Mouse (Mus musculus) hindbrain, embryonic 12.5 days (tissue): ENCODE measurements around the gene Mfsd2a. TPM values are rescaled to one million over a fixed set of nuclear protein-coding genes. Genes with fewer than 3 reads are reported as not detected.

ENCODE experiments used
- ATAC-seq: fragments of 200-750 bp; cut with Nextera tagmentation; 2 replicates; pipeline ENCODE4 v1.8.0; 2017; ENCODE audit warnings: moderate TSS enrichment; ENCODE audit not compliant: low FRiP score
- H3K27ac ChIP-seq: fragments of 300-500 bp; sonication (generic); 2 replicates; pipeline ENCODE4 v1.5.1; 2016; ENCODE audit warnings: mild to moderate bottlenecking
- H3K27me3 ChIP-seq: fragments of 300-500 bp; sonication (generic); 2 replicates; pipeline ENCODE4 v1.6.1; 2016; ENCODE audit warnings: mild to moderate bottlenecking
- H3K36me3 ChIP-seq: fragments of 300-500 bp; sonication (generic); 2 replicates; pipeline ENCODE4 v1.6.1; 2016; ENCODE audit warnings: mild to moderate bottlenecking
- H3K4me1 ChIP-seq: fragments of 300-500 bp; sonication (generic); 2 replicates; pipeline ENCODE4 v1.6.1; 2016
- H3K4me2 ChIP-seq: fragments of 300-500 bp; sonication (generic); replicated peaks from 2 replicates; pipeline ENCODE4 v1.6.1; 2016; ENCODE audit warnings: mild to moderate bottlenecking
- H3K4me3 ChIP-seq: fragments of 300-500 bp; sonication (generic); 2 replicates; pipeline ENCODE4 v1.5.1; 2016; ENCODE audit warnings: mild to moderate bottlenecking
- H3K9ac ChIP-seq: fragments of 300-500 bp; sonication (generic); 2 replicates; pipeline ENCODE4 v1.6.1; 2016; ENCODE audit warnings: mild to moderate bottlenecking, moderate library complexity
- H3K9me3 ChIP-seq: fragments of 300-500 bp; sonication (generic); replicated peaks from 2 replicates; pipeline ENCODE4 v1.6.1; 2016; ENCODE audit warnings: mild to moderate bottlenecking
- WGBS: fragments of 180-500 bp; shearing (Covaris S2); methylation state at CpG from one replicate; pipeline ENCODE4 v1.1.7; 2016; 5-methylcytosine and 5-hydroxymethylcytosine counted together
- polyA plus RNA-seq: library from polyadenylated mRNA; unstranded; fragments of >200 nt; fragmentation: Nextera tagmentation; extraction: Ambion mirVana; gene quantifications from 2 replicates; pipeline ENCODE4 v1.2.1, GENCODE M21; 2016

Mfsd2a gene
- polyA plus RNA-seq, 1 experiment from 2014 or later = 28.7 TPM

GRCm38 (mm10) chr4:122923392-122924344, 37.3 kb downstream of the Mfsd2a start:
- WGBS = 90% methylated on average over 15 of the region's 15 CpGs
- no peak for ATAC-seq
- no peak overlapping the region for H3K9ac ChIP-seq
- H3K4me3 ChIP-seq = no peak overlapping the region
- H3K4me1 ChIP-seq = no peaks in the 10 kb centered on the region
- no peaks in the 10 kb centered on the region for H3K36me3 ChIP-seq
- H3K27ac ChIP-seq = no peak overlapping the region
- H3K27me3 ChIP-seq = no peaks in the 10 kb centered on the region
- no peaks in the 10 kb centered on the region for H3K9me3 ChIP-seq
- H3K4me2 ChIP-seq = no peak overlapping the region

- Histone ChIP-seq H3K36me3 (no peaks in the 10 kb centered on the region), H3K4me3 (no peak overlapping the region), H3K27me3 (no peaks in the 10 kb centered on the region), H3K27ac (no peak overlapping the region), H3K4me2 (no peak overlapping the region), H3K9ac (no peak overlapping the region), H3K9me3 (no peaks in the 10 kb centered on the region), H3K4me1 (no peaks in the 10 kb centered on the region)
- 27% methylated on average over 1 of the region's 1 CpGs for WGBS
- no peak for ATAC-seq
Observed at GRCm38 (mm10) chr4:122922841-122923240, 38.1 kb downstream of the Mfsd2a start.

GRCm38 (mm10) chr4:122915985-122916384, 45.0 kb downstream of the Mfsd2a start:
- Histone ChIP-seq H3K27me3 (no peaks in the 10 kb centered on the region), H3K4me1 (no peaks in the 10 kb centered on the region), H3K9me3 (0 out of 2 replicates have a peak, but pooled peaks cover 5% of the 10 kb centered on the region), H3K27ac (no peak overlapping the region), H3K9ac (no peak overlapping the region), H3K36me3 (no peaks in the 10 kb centered on the region), H3K4me3 (no peak overlapping the region), H3K4me2 (no peak overlapping the region)
- WGBS = 92% methylated on average over 4 of the region's 4 CpGs
- no peak for ATAC-seq

GRCm38 (mm10) chr4:122914186-122914585, 46.8 kb downstream of the Mfsd2a start:
- Histone ChIP-seq H3K4me3 (no peak overlapping the region), H3K27me3 (no peaks in the 10 kb centered on the region), H3K9ac (no peak overlapping the region), H3K4me2 (no peak overlapping the region), H3K9me3 (0 out of 2 replicates have a peak, but pooled peaks cover 5% of the 10 kb centered on the region), H3K36me3 (no peaks in the 10 kb centered on the region), H3K27ac (no peak overlapping the region), H3K4me1 (0 out of 2 replicates have a peak, but pooled peaks cover 5% of the 10 kb centered on the region)
- no peak for ATAC-seq
- WGBS = 84% methylated on average over 7 of the region's 7 CpGs

- 72% methylated on average over 5 of the region's 5 CpGs for WGBS
- Histone ChIP-seq H3K36me3 (no peaks in the 10 kb centered on the region), H3K4me3 (no peak overlapping the region), H3K9me3 (0 out of 2 replicates have a peak, but pooled peaks cover 5% of the 10 kb centered on the region), H3K9ac (no peak overlapping the region), H3K4me2 (no peak overlapping the region), H3K27me3 (no peaks in the 10 kb centered on the region), H3K4me1 (peaks cover 10% of the 10 kb centered on the region), H3K27ac (no peak overlapping the region)
- ATAC-seq = no peak
Observed at GRCm38 (mm10) chr4:122912613-122913012, 48.4 kb downstream of the Mfsd2a start.

- H3K4me3 ChIP-seq = no peak overlapping the region
- no peak for ATAC-seq
- H3K9ac ChIP-seq = no peak overlapping the region
- WGBS = 47% methylated on average over 6 of the region's 6 CpGs
- peaks cover 10% of the 10 kb centered on the region for H3K4me1 ChIP-seq
- H3K27me3 ChIP-seq = no peaks in the 10 kb centered on the region
- H3K36me3 ChIP-seq = no peaks in the 10 kb centered on the region
- H3K27ac ChIP-seq = no peak overlapping the region
- H3K4me2 ChIP-seq = no peak overlapping the region
- H3K9me3 ChIP-seq = 0 out of 2 replicates have a peak, but pooled peaks cover 5% of the 10 kb centered on the region
Observed at GRCm38 (mm10) chr4:122910577-122910976, 50.4 kb downstream of the Mfsd2a start.

GRCm38 (mm10) chr4:122909572-122910189, 51.3 kb downstream of the Mfsd2a start:
- Histone ChIP-seq H3K4me3 (no peak overlapping the region), H3K4me2 (peak overlapping the region; percentile 24), H3K9ac (no peak overlapping the region), H3K4me1 (peaks cover 10% of the 10 kb centered on the region), H3K9me3 (0 out of 2 replicates have a peak, but pooled peaks cover 5% of the 10 kb centered on the region), H3K36me3 (no peaks in the 10 kb centered on the region), H3K27me3 (no peaks in the 10 kb centered on the region), H3K27ac (no peak overlapping the region; the same call in 1 of the 2 replicates)
- ATAC-seq = peak; percentile 90
- WGBS = 30% methylated on average over 12 of the region's 12 CpGs

GRCm38 (mm10) chr4:122905359-122905758, 55.6 kb downstream of the Mfsd2a start:
- no peak overlapping the region for H3K27ac ChIP-seq
- WGBS = 92% methylated on average over 10 of the region's 10 CpGs

GRCm38 (mm10) chr4:122903709-122904108, 57.3 kb downstream of the Mfsd2a start:
- no peaks in the 10 kb centered on the region for H3K9me3 ChIP-seq
- peaks cover under 1% of the 10 kb centered on the region for H3K4me1 ChIP-seq
- ATAC-seq = no peak
- no peaks in the 10 kb centered on the region for H3K36me3 ChIP-seq
- no peak overlapping the region for H3K27ac ChIP-seq
- H3K27me3 ChIP-seq = no peaks in the 10 kb centered on the region
- no peak overlapping the region for H3K9ac ChIP-seq
- 92% methylated on average over 3 of the region's 3 CpGs for WGBS
- no peak overlapping the region for H3K4me3 ChIP-seq
- no peak overlapping the region for H3K4me2 ChIP-seq

More at GRCm38 (mm10) chr4:122905359-122905758, 55.6 kb downstream of the Mfsd2a start:
- Histone ChIP-seq H3K27me3 (no peaks in the 10 kb centered on the region), H3K9me3 (no peaks in the 10 kb centered on the region), H3K9ac (no peak overlapping the region), H3K36me3 (no peaks in the 10 kb centered on the region), H3K4me2 (no peak overlapping the region), H3K4me1 (peaks cover 10% of the 10 kb centered on the region), H3K4me3 (no peak overlapping the region)
- no peak for ATAC-seq

GRCm38 (mm10) chr4:122902156-122902555, 58.8 kb downstream of the Mfsd2a start:
- no peaks in the 10 kb centered on the region for H3K36me3 ChIP-seq
- H3K4me3 ChIP-seq = no peak overlapping the region
- no peaks in the 10 kb centered on the region for H3K27me3 ChIP-seq
- no peak overlapping the region for H3K9ac ChIP-seq
- WGBS = 23% methylated on average over 6 of the region's 6 CpGs
- no peak overlapping the region for H3K27ac ChIP-seq
- ATAC-seq = no peak
- H3K4me2 ChIP-seq = no peak overlapping the region
- H3K4me1 ChIP-seq = no peaks in the 10 kb centered on the region
- H3K9me3 ChIP-seq = no peaks in the 10 kb centered on the region

- H3K27ac ChIP-seq = no peak overlapping the region
- H3K4me3 ChIP-seq = no peak overlapping the region
- H3K27me3 ChIP-seq = no peaks in the 10 kb centered on the region
- H3K9me3 ChIP-seq = no peaks in the 10 kb centered on the region
- no peak overlapping the region for H3K4me2 ChIP-seq
- H3K9ac ChIP-seq = no peak overlapping the region
- ATAC-seq = no peak
- no peaks in the 10 kb centered on the region for H3K4me1 ChIP-seq
- WGBS = 13% methylated on average over 5 of the region's 5 CpGs
- H3K36me3 ChIP-seq = no peaks in the 10 kb centered on the region
Observed at GRCm38 (mm10) chr4:122898313-122898712, 62.7 kb downstream of the Mfsd2a start.

- H3K27me3 ChIP-seq = no peaks in the 10 kb centered on the region
- H3K4me3 ChIP-seq = no peak overlapping the region
- no peaks in the 10 kb centered on the region for H3K4me1 ChIP-seq
- 83% methylated on average over 4 of the region's 4 CpGs for WGBS
- no peak overlapping the region for H3K27ac ChIP-seq
- no peak overlapping the region for H3K9ac ChIP-seq
- no peak for ATAC-seq
- no peaks in the 10 kb centered on the region for H3K36me3 ChIP-seq
- no peaks in the 10 kb centered on the region for H3K9me3 ChIP-seq
- H3K4me2 ChIP-seq = no peak overlapping the region
Observed at GRCm38 (mm10) chr4:122897750-122898149, 63.2 kb downstream of the Mfsd2a start.
